Mouse (Mus musculus) adrenal gland, postnatal 36 days (tissue): ENCODE measurements at regions not wholly inside any gene's neighbourhood (a gene's known extent, or its start where the extent isn't known, plus 50 kb on each side); places are given as distances from the start of the nearest gene placed in this dataset.
"Not testable (repeated sequence)": the region's sequence is repeated elsewhere in the genome, so short reads cannot be mapped to it uniquely, and the experiment has no call there.

Experiments
- DNase-seq, 2 experiments: peaks; one replicate each; pipeline ENCODE4 v3.0.0; 2021; ENCODE audit warnings: mixed read lengths in 1 of 2

- no peak for DNase-seq
These were observed 68.6 kb downstream of the Tomm20 start for GRCm38 (mm10) chr8:126877039-126877365.

GRCm38 (mm10) chr8:126876300-126877038 is 69.2 kb downstream of the Tomm20 start:
- peak; percentile 27 to 39 for DNase-seq

- no peak for DNase-seq
These were observed 70.0 kb downstream of the Tomm20 start for GRCm38 (mm10) chr8:126875491-126876155.

- no peak for DNase-seq
These were observed 70.8 kb downstream of the Tomm20 start for GRCm38 (mm10) chr8:126874846-126875245.

GRCm38 (mm10) chr8:126874126-126874730 is 71.4 kb downstream of the Tomm20 start:
- no peak for DNase-seq

- DNase-seq = no peak
These were observed 72.3 kb downstream of the Tomm20 start for GRCm38 (mm10) chr8:126873306-126873705.

GRCm38 (mm10) chr8:126872574-126872973 is 73.1 kb downstream of the Tomm20 start:
- DNase-seq = peak; percentile 53 to 65

GRCm38 (mm10) chr8:126872133-126872532 is 73.5 kb downstream of the Tomm20 start:
- no peak for DNase-seq

GRCm38 (mm10) chr8:126869464-126869850 is 76.2 kb downstream of the Tomm20 start:
- DNase-seq = no peak

- no peak for DNase-seq
These were observed 76.7 kb downstream of the Tomm20 start for GRCm38 (mm10) chr8:126868831-126869463.

- no peak for DNase-seq
These were observed 78.3 kb downstream of the Tomm20 start for GRCm38 (mm10) chr8:126867121-126867988.

GRCm38 (mm10) chr8:126864314-126864948 is 81.2 kb downstream of the Tomm20 start:
- DNase-seq = no peak

- DNase-seq = not testable (repeated sequence)
These were observed 82.0 kb downstream of the Tomm20 start for GRCm38 (mm10) chr8:126863661-126864060.

- no peak for DNase-seq
These were observed 83.9 kb downstream of the Tomm20 start for GRCm38 (mm10) chr8:126861754-126862153.

GRCm38 (mm10) chr8:126860630-126861029 is 85.0 kb downstream of the Tomm20 start:
- DNase-seq = no peak

GRCm38 (mm10) chr8:126859706-126860424 is 85.8 kb downstream of the Tomm20 start:
- no peak for DNase-seq

- DNase-seq = no peak
These were observed 88.1 kb downstream of the Tomm20 start for GRCm38 (mm10) chr8:126857307-126858203.

GRCm38 (mm10) chr8:126855914-126856313 is 89.7 kb downstream of the Tomm20 start:
- DNase-seq = no peak

GRCm38 (mm10) chr8:126855056-126855609 is 90.5 kb downstream of the Tomm20 start:
- no peak for DNase-seq
